Mouse (Mus musculus) spleen, postnatal 14 days (tissue): ENCODE results near the gene Wfikkn1.
A peak's percentile ranks its signal among the peaks of the same experiment; 100 is the strongest.

ENCODE experiments used
- DNase-seq, 2 experiments: peaks; one replicate each; pipeline ENCODE4 v3.0.0; 2021 to 2022; ENCODE audit warnings: low spot score in 2 of 2

The Wfikkn1 gene

DNA sequence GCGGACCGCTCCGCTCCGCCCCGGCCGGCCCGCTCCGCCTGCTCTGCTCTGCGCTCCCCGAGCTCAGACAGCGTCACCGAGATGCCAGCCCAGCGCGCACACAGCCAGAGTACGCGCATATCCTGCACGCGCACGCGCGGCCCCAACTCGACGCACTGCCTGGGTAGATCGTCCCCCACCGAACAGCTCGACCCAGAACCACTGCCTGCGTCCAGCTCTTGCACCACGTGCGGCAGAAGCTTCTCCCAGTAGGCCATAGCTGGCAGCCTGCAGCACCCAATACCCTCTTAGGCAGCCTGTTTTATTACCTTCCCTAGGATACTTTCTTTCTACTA is 43.6 kb downstream of the Wfikkn1 start, which contains the start of gene Rhbdl1:
TSS of gene Rhbdl1 (minus strand) at position 220 of the 335 bp plus-strand sequence.
- DNase-seq, result no peak

DNA sequence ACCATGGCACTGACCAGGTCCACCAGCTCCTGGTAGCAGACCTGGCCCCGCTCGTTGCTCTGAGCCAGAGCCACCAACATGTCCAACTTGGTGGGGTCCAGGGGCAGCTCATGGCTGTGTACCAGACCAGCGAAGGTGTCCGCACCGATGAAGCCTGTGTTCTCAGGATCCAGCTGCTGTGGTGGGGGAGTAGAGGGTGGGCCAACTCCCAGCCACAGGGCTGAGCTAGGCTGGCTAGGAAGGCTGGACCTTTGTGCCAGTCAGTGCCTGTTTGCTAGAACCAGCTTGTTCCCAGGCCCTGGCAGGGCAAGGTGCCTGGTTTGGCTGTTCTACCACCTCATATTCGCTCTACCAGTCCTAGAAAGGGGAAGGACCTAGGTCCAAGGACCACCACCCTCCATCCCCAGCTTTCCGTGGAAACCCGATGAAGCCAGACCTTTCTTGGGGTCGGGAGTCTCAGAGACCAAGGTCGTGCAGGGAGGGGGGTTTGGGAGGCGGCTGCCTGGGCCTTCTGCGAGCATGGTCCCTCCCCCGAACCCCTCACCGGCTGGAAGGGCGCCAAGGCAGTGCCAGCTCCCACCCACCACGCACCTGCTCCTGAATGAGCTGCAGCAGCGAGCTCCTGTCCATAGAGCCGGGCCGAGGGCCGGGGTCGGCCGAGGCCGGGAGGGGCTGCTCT is 44.1 kb downstream of the Wfikkn1 start:
- no peak for DNase-seq

DNA sequence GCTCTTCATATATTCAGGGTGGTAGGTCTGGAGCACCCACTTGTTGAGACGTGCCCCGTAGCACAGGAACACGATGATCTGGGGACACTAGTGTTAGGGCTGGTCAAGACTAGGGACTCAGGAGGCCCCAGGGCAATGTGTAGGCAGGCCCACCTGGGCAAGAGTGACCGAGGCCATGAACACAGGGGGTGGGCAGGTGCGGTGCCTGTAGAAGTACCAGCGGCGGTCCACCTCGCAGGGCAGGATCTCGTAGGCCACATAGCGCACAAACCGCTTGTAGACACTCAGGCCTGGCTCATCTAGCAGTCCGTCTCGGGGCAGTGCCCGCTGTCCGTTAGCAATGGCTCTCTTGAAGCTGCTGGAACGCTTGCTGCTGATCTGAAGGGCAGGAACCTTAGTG is 44.8 kb downstream of the Wfikkn1 start:
- DNase-seq, result no peak

- DNase-seq, result no peak
Measured at GRCm38 (mm10) chr17:25835301-25835700, 45.4 kb downstream of the Wfikkn1 start.

GRCm38 (mm10) chr17:25834595-25835222 is 45.9 kb downstream of the Wfikkn1 start:
- no peak for DNase-seq

GRCm38 (mm10) chr17:25833961-25834594 is 46.6 kb downstream of the Wfikkn1 start:
- DNase-seq, result no peak

- DNase-seq, result peak; percentile 57 to 60
Measured at GRCm38 (mm10) chr17:25833291-25833663, 47.4 kb downstream of the Wfikkn1 start, which contains the start of gene Stub1. Gene Stub1 (minus strand): TSS chr17:25833404.

DNA sequence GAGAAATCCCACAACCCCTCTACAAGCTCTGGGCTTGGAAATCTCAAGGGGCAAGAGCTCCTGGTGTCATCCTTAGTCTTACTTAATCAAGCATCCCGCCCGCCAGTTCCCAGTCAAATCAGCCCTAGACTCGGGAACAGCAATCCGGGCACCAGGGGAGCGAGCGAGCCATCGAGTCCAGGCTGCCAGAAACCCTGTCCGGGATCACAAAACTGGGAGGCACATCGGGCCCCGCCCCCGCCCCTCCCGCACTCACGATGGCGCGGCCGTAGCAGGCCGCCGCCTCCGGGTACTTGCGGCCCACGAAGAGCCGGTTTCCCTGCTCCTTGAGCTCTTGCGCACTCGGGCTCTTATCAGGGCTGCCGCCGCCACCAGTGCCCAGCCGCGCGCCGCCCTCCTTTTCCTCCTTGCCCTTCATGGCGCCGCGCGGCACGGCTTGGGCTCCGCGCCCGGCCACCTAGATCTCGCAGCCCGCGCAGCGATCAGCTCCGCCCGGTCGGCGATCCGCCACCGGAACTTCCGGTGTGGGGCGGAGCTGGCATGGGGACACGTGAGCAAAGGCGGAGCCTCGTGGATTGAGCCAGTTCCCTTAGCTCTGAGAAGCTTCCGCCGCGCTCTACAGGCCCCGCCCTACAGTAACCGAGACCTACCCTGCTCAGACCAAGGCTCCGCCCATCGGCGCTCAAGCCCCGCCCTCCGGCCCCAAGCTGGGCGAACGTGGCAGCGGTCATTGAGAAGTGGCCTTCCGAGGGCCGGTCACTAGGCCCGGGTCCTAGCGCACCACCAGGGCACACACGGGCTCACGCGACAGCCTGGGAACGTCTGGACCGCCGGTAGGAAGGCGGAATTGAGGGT is 48.0 kb downstream of the Wfikkn1 start:
- peak; percentile 98 for DNase-seq

DNA sequence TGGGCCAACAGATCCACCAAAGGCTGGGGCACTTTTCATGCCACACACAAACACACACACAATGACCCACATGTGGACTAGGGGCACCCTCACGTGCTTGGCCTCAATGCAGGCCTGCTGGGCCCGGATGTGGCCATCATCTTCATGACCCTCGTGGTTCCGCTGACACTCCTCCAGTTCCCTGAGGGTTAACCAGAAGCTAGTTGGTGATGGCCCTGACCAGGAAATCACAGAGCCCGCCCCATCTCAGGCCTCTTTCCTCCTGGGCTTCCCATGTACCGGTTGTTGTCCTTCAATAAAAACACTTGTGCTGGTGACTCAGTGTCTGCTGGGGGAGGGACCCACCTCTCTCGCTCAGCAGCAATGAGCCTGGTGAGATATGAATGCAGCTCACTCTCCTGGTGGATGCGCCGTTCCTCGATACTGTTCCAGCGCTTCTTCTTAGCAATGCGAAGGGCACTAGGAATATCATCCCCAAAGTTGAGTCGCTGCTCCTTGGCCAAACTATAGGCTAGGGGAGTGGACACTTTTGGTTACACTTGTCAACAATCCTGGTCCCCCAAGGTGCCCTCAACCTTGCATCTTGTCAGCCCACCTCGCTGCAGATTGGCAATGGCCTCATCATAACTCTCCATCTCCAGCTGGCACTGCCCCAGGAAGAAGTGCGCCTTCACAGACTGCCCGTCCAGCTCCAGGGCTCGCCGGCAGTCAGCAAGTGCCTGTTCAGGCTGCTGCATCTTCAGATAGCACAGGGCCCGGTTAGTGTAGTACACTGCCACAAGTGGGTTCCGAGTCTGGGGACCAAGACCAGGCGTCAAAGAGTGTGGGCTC is 49.0 kb downstream of the Wfikkn1 start:
- no peak for DNase-seq

DNA sequence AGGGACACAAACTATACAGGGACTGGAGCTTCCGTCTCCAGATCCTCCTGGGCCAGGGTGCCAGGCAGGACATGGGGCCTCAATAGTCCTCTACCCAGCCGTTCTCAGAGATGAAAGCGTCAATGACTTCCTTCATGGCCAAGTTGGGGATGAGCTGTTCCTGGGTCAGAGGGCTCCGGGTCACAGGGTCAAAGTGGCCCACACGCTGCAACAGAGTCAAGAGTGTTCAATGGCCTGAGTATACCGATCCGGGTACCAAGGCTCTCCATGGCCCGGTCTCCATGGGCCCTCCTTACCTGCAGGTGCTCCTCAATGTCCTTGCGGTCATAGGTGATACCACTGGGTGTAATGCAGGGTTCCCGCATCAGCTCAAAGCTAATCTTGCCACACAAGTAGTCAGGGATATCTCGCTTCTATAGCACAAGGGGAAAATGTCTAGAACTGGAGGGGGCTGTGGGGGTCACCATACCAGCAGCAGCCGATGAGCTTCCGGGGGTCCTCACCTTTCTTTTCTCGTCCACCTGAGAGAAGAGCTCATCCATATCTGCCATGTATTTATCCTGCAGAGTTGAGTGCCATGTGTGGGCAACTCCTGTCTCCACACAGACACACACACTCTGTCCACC is 49.7 kb downstream of the Wfikkn1 start:
- DNase-seq, result no peak

DNA sequence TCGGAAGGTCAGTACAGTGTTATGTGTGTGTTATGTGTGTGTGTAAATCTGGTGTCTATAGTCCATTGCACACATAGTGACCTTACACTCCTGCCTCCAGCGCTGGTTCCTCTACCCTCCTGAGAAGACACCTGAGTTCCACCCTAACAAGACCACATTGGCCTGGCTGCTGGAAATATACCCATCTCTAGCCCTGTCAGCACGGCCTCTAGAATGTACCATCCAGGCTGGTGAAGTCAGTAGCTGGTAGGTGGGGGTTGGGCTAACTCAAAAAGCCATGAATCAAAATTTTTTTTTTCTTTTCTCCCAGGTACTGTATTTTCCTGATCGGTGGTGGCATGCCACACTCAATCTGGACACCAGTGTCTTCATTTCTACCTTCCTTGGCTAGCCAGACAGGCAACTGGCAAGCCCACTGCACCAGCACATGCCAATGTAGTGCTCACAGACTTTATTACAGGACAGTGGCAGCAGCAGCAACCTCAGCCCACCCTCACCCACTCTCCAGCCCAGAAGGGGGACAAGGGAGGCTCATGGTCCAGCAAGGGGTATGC is 50.4 kb downstream of the Wfikkn1 start:
- DNase-seq, result no peak

- DNase-seq, result no peak
Measured at GRCm38 (mm10) chr17:25829558-25830017, 51.1 kb downstream of the Wfikkn1 start.

DNA sequence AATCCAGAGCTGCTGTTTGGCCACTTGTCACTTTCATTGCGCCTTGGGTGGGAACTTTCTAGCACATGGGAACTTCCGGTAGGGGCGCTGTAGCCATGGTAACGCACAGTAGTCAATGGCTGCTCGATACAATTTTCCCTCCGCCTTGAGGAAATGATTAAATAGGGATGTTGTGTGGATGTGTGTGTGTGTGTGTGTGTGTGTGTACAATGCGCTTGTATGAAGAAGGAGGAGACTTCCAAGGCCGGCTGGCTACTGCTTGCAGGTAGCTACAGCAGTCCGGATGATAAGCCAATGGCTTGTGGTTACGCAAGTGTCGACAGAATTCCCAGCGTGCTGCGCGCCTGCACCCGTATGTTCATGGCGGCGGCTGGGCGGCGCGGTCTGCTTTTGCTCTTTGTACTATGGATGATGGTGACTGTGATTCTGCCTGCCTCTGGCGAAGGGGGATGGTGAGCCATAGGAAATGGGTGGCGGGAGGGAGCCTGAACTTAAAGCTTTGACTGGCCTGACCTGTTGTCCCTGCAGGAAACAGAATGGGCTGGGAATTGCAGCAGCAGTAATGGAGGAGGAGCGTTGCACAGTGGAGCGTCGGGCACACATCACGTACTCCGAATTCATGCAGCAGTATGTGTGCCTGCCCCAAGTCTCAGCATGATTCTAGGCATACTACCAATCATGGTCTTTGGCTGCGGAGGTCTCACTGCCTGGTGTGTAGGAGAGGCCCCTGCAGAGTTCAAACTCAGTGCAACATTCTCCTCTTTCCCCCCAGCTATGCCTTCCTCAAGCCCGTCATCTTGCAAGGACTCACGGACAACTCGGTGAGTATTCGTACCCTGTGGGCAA is 51.7 kb downstream of the Wfikkn1 start, which contains the start of gene Jmjd8:
TSS of gene Jmjd8 (plus strand) at position 156 of the 846 bp plus-strand sequence.
- DNase-seq, result peak; percentile 48 to 61

DNA sequence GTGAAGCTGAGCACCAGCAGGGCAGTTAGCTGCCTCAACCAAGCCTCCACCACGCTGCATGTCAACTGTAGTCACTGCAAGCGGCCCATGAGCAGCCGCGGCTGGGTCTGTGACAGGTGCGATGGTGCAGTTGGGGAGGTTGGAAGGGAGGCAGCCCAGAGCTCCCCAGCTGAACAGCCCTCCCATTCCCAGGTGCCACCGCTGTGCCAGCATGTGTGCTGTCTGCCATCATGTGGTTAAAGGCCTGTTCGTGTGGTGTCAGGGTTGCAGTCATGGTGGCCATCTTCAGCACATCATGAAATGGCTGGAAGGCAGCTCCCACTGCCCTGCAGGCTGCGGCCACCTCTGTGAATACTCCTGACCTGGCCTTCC is 52.4 kb downstream of the Wfikkn1 start:
- no peak for DNase-seq
